Mouse (Mus musculus): ENCODE data around the gene Snx27. TPM values are rescaled to one million over a fixed set of nuclear protein-coding genes. Genes with fewer than 3 reads are reported as not detected.

Snx27 gene
- polyA plus RNA-seq, 1 experiment, result 16.4 TPM

DNA sequence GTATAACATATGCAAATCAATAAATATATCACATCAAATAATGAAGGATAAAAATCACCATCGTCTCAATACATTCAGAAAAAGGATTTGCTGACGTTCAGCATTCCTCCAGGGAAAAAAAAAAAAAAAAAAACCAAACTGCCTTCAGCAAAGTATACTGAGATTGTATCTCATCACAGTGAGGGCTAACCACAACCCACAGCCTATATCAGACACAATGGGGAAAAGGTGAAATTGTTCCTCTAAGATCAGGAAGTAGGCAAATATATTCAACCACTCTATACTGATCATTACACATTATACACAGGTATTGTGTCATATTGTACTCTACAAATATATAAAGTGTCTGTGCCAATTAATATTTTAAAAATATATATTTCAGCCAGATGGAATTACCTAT is 33.5 kb downstream of the Snx27 start:
- H3K27me3 ChIP-seq (replicated peaks; ENCODE audit: control insufficient read depth, insufficient read depth, low read length), result no peaks in the 10 kb centered on the region
- TF ChIP-seq POLR2A (IDR thresholded peaks at IDR 0.05; ENCODE audit: low read depth, low read length) (no peak), CTCF (conservative IDR thresholded peaks at IDR 0.05; ENCODE audit: insufficient read depth, insufficient read length, low read depth, low read length) (no peak)
- no peak overlapping the region for H3K4me3 ChIP-seq (ENCODE audit: insufficient read depth, low read depth, low read length)
- H3K4me1 ChIP-seq (ENCODE audit: control insufficient read depth, insufficient read depth, low read length), result no peaks in the 10 kb centered on the region
- 83% methylated on average over 2 of the region's 2 CpGs for WGBS
- no peak overlapping the region for H3K27ac ChIP-seq (ENCODE audit: insufficient read depth, low read depth, low read length)
- no peak for DNase-seq
- H3K36me3 ChIP-seq (ENCODE audit: control insufficient read depth, insufficient read depth, low read length), result peaks cover 2% of the 10 kb centered on the region; the same call in 1 of the 2 replicates

GRCm38 (mm10) chr3:94537187-94537586 is 45.3 kb downstream of the Snx27 start:
- Histone ChIP-seq H3K36me3 (ENCODE audit: control insufficient read depth, insufficient read depth, low read length) (no peaks in the 10 kb centered on the region; the same call in 1 of the 2 replicates), H3K4me1 (ENCODE audit: control insufficient read depth, insufficient read depth, low read length) (no peaks in the 10 kb centered on the region; the same call in 1 of the 2 replicates), H3K4me3 (ENCODE audit: insufficient read depth, low read depth, low read length) (no peak overlapping the region), H3K27me3 (replicated peaks; ENCODE audit: control insufficient read depth, insufficient read depth, low read length) (no peaks in the 10 kb centered on the region), H3K27ac (ENCODE audit: insufficient read depth, low read depth, low read length) (no peak overlapping the region)
- WGBS, result 93% methylated on average over 3 of the region's 3 CpGs
- no peak for TF ChIP-seq POLR2A (IDR thresholded peaks at IDR 0.05; ENCODE audit: low read depth, low read length)
- no peak for TF ChIP-seq CTCF (conservative IDR thresholded peaks at IDR 0.05; ENCODE audit: insufficient read depth, insufficient read length, low read depth, low read length)
- peak; percentile 6 for DNase-seq

DNA sequence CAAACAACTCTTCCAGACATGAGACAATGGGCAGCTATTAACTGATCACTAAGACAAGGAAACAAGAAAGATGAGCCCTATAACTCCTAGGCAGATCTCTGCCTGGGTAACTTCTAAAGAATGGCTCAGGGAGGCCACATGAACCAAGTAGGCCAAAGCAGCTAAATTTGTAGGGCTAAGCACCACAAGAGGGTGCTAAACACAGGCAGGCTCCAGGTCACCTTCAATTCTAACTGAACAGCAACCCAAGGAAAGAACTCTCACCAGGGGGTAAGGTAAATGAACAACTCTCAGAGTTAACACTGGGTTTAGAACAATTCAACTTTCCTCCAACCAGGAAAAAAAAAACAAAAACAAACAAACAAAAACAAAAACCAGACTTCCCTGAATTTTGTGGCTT is 48.5 kb downstream of the Snx27 start:
- H3K4me1 ChIP-seq (ENCODE audit: control insufficient read depth, insufficient read depth, low read length), result no peaks in the 10 kb centered on the region; the same call in 1 of the 2 replicates
- no peak overlapping the region for H3K4me3 ChIP-seq (ENCODE audit: insufficient read depth, low read depth, low read length)
- TF ChIP-seq POLR2A (IDR thresholded peaks at IDR 0.05; ENCODE audit: low read depth, low read length) (no peak), CTCF (conservative IDR thresholded peaks at IDR 0.05; ENCODE audit: insufficient read depth, insufficient read length, low read depth, low read length) (peak; percentile 72)
- peak overlapping the region; percentile 85 for H3K27ac ChIP-seq (ENCODE audit: insufficient read depth, low read depth, low read length)
- no peaks in the 10 kb centered on the region; the same call in 1 of the 2 replicates for H3K36me3 ChIP-seq (ENCODE audit: control insufficient read depth, insufficient read depth, low read length)
- DNase-seq, result peak; percentile 84
- no peaks in the 10 kb centered on the region for H3K27me3 ChIP-seq (replicated peaks; ENCODE audit: control insufficient read depth, insufficient read depth, low read length)

DNA sequence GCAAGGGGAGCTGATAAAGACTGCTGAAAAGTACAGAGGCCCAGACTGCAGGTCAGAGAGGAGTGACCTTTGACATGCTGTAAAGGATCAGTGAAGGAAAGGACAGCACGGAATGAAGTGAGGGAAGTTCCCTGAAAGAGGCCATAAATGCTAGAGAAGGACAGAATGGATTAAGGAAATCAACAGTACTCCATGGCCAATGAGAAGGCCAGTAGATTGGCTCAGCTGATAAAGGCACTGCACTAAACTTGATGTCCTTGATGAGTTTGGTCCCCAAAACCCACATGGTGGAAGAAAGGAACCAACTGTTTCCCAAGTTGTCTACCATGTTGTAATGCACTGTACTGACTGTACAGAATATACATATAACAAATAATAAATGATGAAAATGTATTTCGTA is 55.8 kb downstream of the Snx27 start:
- TF ChIP-seq CTCF (conservative IDR thresholded peaks at IDR 0.05; ENCODE audit: insufficient read depth, insufficient read length, low read depth, low read length) (no peak), POLR2A (IDR thresholded peaks at IDR 0.05; ENCODE audit: low read depth, low read length) (no peak)
- Histone ChIP-seq H3K36me3 (ENCODE audit: control insufficient read depth, insufficient read depth, low read length) (peaks cover 4% of the 10 kb centered on the region; the same call in 1 of the 2 replicates), H3K27me3 (replicated peaks; ENCODE audit: control insufficient read depth, insufficient read depth, low read length) (no peaks in the 10 kb centered on the region), H3K4me1 (ENCODE audit: control insufficient read depth, insufficient read depth, low read length) (no peaks in the 10 kb centered on the region), H3K4me3 (ENCODE audit: insufficient read depth, low read depth, low read length) (no peak overlapping the region), H3K27ac (ENCODE audit: insufficient read depth, low read depth, low read length) (no peak overlapping the region)
- no peak for DNase-seq
- WGBS, result 67% methylated on average over 2 of the region's 2 CpGs

DNA sequence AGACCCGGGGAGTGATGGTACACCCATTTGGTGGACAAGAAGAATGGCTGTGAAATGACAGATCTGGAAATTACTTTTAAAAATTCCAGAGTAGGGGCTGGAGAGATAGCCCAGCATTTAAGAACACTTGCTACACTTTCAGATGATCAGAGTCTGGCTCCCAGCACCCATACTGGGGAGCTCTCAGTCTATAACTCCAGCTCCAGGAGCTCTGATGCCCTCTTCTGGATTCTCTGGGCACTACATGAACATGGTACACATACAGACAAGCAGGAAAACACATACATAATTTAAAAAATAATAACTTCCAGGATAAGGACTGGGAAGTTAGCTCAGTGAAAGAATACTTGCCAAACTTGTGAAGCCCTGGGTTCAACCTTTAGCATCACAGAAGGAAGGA is 75.9 kb downstream of the Snx27 start:
- Histone ChIP-seq H3K4me1 (ENCODE audit: control insufficient read depth, insufficient read depth, low read length) (no peaks in the 10 kb centered on the region), H3K27me3 (replicated peaks; ENCODE audit: control insufficient read depth, insufficient read depth, low read length) (no peaks in the 10 kb centered on the region), H3K27ac (ENCODE audit: insufficient read depth, low read depth, low read length) (no peak overlapping the region), H3K36me3 (ENCODE audit: control insufficient read depth, insufficient read depth, low read length) (peaks cover 1% of the 10 kb centered on the region), H3K4me3 (ENCODE audit: insufficient read depth, low read depth, low read length) (no peak overlapping the region)
- 98% methylated on average over 1 of the region's 1 CpGs for WGBS
- peak; percentile 14 for DNase-seq
- TF ChIP-seq POLR2A (IDR thresholded peaks at IDR 0.05; ENCODE audit: low read depth, low read length) (no peak), CTCF (conservative IDR thresholded peaks at IDR 0.05; ENCODE audit: insufficient read depth, insufficient read length, low read depth, low read length) (peak; percentile 21; the same call in 1 of the 2 replicates)

DNA sequence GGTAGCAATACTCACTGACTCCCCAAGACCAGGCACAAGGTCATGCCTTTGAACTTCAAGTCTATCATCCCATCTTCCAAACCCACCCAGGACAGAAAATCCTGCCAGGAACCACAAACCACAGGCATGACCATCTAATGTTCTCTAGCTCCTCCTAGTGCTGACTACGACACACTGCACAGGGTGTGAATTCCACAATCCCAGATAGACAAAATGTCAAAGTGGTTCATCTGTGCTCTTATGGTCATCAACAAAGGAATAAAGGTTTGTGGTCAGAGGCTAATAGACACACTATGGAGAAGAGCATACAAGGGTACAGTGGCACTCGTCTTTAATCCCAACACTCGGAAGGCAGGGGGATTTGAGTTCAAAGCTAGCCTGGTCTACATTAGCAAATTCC is 80.3 kb downstream of the Snx27 start:
- Histone ChIP-seq H3K4me3 (ENCODE audit: insufficient read depth, low read depth, low read length) (no peak overlapping the region), H3K4me1 (ENCODE audit: control insufficient read depth, insufficient read depth, low read length) (no peaks in the 10 kb centered on the region), H3K27ac (ENCODE audit: insufficient read depth, low read depth, low read length) (no peak overlapping the region), H3K36me3 (ENCODE audit: control insufficient read depth, insufficient read depth, low read length) (peaks cover 1% of the 10 kb centered on the region), H3K27me3 (replicated peaks; ENCODE audit: control insufficient read depth, insufficient read depth, low read length) (no peaks in the 10 kb centered on the region)
- 77% methylated on average over 3 of the region's 3 CpGs for WGBS
- DNase-seq, result peak; percentile 43
- TF ChIP-seq CTCF (conservative IDR thresholded peaks at IDR 0.05; ENCODE audit: insufficient read depth, insufficient read length, low read depth, low read length) (peak; percentile 66), POLR2A (IDR thresholded peaks at IDR 0.05; ENCODE audit: low read depth, low read length) (no peak)

DNA sequence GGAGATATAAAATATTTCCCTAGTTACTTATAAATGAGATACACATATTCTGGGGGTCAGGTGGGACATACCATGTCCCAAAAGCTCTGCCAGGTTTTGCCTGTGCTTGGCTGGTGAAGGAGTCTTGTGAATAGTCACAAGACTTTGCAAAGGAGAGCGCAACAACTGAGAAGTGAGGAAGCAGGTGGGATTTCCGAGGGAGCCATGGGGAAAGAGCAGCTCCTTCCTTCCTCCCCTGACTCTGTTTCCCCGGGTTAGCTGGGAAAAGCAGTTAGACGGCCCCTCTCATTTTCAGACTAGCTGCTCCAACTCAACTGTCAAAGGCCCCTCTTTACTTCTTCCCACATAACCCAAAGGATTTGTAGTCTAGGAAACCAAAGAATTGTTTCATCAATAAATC is 85.4 kb downstream of the Snx27 start:
- DNase-seq, result no peak
- Histone ChIP-seq H3K4me1 (ENCODE audit: control insufficient read depth, insufficient read depth, low read length) (no peaks in the 10 kb centered on the region), H3K4me3 (ENCODE audit: insufficient read depth, low read depth, low read length) (no peak overlapping the region), H3K36me3 (ENCODE audit: control insufficient read depth, insufficient read depth, low read length) (no peaks in the 10 kb centered on the region), H3K27ac (ENCODE audit: insufficient read depth, low read depth, low read length) (no peak overlapping the region), H3K27me3 (replicated peaks; ENCODE audit: control insufficient read depth, insufficient read depth, low read length) (no peaks in the 10 kb centered on the region)
- no peak for TF ChIP-seq CTCF (conservative IDR thresholded peaks at IDR 0.05; ENCODE audit: insufficient read depth, insufficient read length, low read depth, low read length)
- TF ChIP-seq POLR2A (IDR thresholded peaks at IDR 0.05; ENCODE audit: low read depth, low read length), result no peak
- WGBS, result 83% methylated on average over 4 of the region's 4 CpGs
